Mouse (Mus musculus): ENCODE results near the gene Psmb8.

DNA sequence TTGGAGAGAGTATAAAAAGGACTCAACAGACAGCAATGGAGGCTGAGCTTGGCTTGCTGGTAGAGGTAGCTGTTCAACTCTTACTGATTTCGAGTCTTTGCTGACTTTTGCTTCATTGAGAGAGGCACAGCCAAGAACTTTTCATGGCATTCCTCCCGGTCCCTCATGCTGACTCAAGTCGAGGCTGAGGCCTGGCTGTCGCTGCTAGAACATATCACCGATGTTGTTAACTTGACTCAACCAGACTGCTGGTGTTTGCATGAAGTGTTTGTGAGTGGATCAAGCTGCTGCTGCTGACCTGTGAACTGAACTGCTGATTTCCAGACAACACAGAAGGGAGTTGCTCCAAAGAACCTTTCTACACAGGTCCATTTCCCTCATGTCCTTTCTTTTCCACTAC lies 39.2 kb downstream of the Psmb8 start:
- TF ChIP-seq CTCF (IDR thresholded peaks at IDR 0.05; ENCODE audit: borderline replicate concordance, control insufficient read depth, extremely low read depth, insufficient read depth, low read length, poor library complexity) (no peak), POLR2A (IDR thresholded peaks at IDR 0.05; ENCODE audit: control insufficient read depth, extremely low read depth, insufficient read depth, low read length, poor library complexity) (no peak)

Measured in thymus, adult 2 months (tissue).